Mouse (Mus musculus) liver, embryonic 15.5 days (tissue): ENCODE data around the gene Ahcyl1. TPM values are rescaled to one million over a fixed set of nuclear protein-coding genes. Genes with fewer than 3 reads are reported as not detected.

Experiments
- ATAC-seq: fragments of 200-750 bp; cut with Nextera tagmentation; 2 replicates; pipeline ENCODE4 v1.8.0; 2017; ENCODE audit warnings: moderate number of reproducible peaks, mild to moderate bottlenecking, moderate library complexity; ENCODE audit not compliant: insufficient read depth
- H3K27ac ChIP-seq: fragments of 300-500 bp; sonication (generic); replicated peaks from 2 replicates; pipeline ENCODE4 v1.5.1; 2015; ENCODE audit warnings: mild to moderate bottlenecking, inconsistent platforms
- H3K27me3 ChIP-seq: fragments of 300-500 bp; sonication (generic); 2 replicates; pipeline ENCODE4 v1.6.1; 2015; ENCODE audit warnings: mild to moderate bottlenecking, inconsistent platforms
- H3K36me3 ChIP-seq: fragments of 300-500 bp; sonication (generic); replicated peaks from 2 replicates; pipeline ENCODE4 v1.6.1; 2015; ENCODE audit warnings: moderate library complexity, mild to moderate bottlenecking, inconsistent platforms
- H3K4me1 ChIP-seq: fragments of 300-500 bp; sonication (generic); replicated peaks from 2 replicates; pipeline ENCODE4 v1.6.1; 2015; ENCODE audit warnings: inconsistent platforms
- H3K4me2 ChIP-seq: fragments of 300-500 bp; sonication (generic); 2 replicates; pipeline ENCODE4 v1.6.1; 2015; ENCODE audit warnings: moderate library complexity, mild to moderate bottlenecking, inconsistent platforms
- H3K4me3 ChIP-seq: fragments of 300-500 bp; sonication (generic); replicated peaks from 2 replicates; pipeline ENCODE4 v1.5.1; 2015; ENCODE audit warnings: mild to moderate bottlenecking, inconsistent platforms
- H3K9ac ChIP-seq: fragments of 300-500 bp; sonication (generic); 2 replicates; pipeline ENCODE4 v1.6.1; 2015; ENCODE audit warnings: moderate library complexity, mild to moderate bottlenecking, inconsistent platforms
- H3K9me3 ChIP-seq: fragments of 300-500 bp; sonication (generic); replicated peaks from 2 replicates; pipeline ENCODE4 v1.6.1; 2016; ENCODE audit warnings: inconsistent platforms
- WGBS: fragments of 180-500 bp; shearing (Covaris S2); methylation state at CpG from one replicate; pipeline ENCODE4 v1.1.7; 2015; ENCODE audit warnings: mixed read lengths; ENCODE audit not compliant: insufficient replicate concordance; 5-methylcytosine and 5-hydroxymethylcytosine counted together
- polyA plus RNA-seq: library from polyadenylated mRNA; unstranded; fragments of >200 nt; fragmentation: Nextera tagmentation; extraction: Ambion mirVana; gene quantifications from 2 replicates; pipeline ENCODE4 v1.2.1, GENCODE M21; 2015

The Ahcyl1 gene
- polyA plus RNA-seq, 1 experiment from 2014 or later = 26.4 TPM

DNA sequence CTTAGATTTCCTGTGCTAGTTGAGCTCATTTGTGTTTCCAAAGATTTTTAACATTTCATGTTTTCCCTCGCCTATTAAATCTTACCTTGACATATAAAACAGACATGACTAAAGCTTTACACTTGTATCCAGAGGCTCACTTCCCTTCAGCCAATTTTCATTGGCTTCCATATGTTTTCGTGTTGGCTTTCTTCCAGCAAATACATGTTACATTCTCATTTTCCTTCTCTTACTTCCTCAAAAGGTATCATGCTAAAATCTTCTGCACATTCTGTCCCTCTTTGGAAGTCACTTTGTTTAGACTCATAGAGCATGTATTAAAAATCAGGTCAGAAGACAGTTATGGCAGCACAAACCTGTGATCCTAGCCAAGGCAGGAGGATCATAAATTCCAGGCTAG is 10.7 kb downstream of the Ahcyl1 start:
- no peak for ATAC-seq
- H3K27me3 ChIP-seq = no peaks in the 10 kb centered on the region
- H3K4me1 ChIP-seq = peaks cover 38% of the 10 kb centered on the region
- no peak overlapping the region for H3K27ac ChIP-seq
- H3K9me3 ChIP-seq = no peaks in the 10 kb centered on the region
- no peak overlapping the region for H3K4me2 ChIP-seq
- H3K36me3 ChIP-seq = no peaks in the 10 kb centered on the region
- 69% methylated on average over 2 of the region's 2 CpGs for WGBS
- H3K4me3 ChIP-seq = no peak overlapping the region
- H3K9ac ChIP-seq = no peak overlapping the region

DNA sequence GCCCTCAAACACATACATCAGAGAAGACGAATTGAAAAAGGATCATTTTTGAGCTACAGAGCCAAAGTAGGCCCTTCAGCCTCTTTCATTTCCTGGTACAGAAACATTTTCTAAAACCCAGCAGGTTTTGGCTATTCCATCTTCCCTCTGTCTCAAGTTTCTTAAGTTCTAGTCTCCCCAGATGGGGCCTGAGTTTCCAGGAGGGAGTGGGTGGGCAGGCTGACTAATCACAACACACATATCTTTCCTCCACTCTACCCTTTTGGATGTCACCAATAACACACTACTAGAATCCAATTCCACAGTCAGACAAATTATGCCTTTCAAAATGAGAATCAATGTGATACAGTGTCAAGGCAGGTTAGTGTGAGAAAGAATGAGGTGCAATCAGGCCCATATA is 12.8 kb downstream of the Ahcyl1 start:
- ATAC-seq = no peak
- H3K36me3 ChIP-seq = no peaks in the 10 kb centered on the region
- no peak overlapping the region for H3K9ac ChIP-seq
- 57% methylated on average over 1 of the region's 1 CpGs for WGBS
- H3K9me3 ChIP-seq = no peaks in the 10 kb centered on the region
- H3K4me1 ChIP-seq = peaks cover 29% of the 10 kb centered on the region
- no peak overlapping the region for H3K4me2 ChIP-seq
- H3K27ac ChIP-seq = no peak overlapping the region
- H3K27me3 ChIP-seq = no peaks in the 10 kb centered on the region
- no peak overlapping the region for H3K4me3 ChIP-seq

DNA sequence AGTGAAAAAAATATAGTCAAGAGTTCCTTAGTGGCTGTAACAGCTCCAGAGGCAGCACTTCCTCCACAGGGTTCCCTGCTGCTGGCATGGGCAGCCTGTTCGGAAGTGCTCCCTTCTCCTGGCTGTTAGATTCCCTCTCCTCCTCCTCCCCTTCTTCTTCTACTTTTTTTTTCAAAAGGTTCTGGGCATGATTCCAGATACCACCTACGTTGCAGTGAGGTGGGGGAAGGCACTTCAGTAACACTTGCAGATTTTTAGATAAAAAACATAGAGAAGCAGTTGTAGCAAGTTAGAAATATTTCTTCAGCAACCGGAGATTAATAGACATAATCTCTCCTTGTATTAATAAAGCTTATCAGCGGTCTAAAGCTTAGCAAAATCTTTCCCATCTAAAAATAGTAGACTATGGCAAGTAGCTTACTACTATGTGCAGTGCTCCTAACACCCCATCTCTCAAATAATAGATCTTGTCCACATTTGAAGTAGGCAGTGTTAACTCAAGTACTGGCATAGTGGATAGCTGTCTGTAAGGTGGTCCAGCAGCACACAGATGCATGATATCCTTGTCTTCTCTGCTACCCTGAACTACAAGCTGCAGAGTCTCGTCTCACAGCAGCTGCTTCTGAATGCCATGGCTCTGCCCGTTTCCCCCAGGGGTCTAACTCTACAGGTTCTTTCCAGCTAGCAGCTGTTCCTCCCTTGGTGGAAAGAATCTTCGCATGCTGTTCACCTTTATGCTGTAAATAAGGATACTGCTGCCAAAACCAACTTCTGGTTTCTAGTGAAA is 15.4 kb downstream of the Ahcyl1 start:
- ATAC-seq = no peak
- Histone ChIP-seq H3K4me3 (no peak overlapping the region), H3K27me3 (no peaks in the 10 kb centered on the region), H3K27ac (no peak overlapping the region), H3K4me1 (peaks cover 19% of the 10 kb centered on the region), H3K9ac (no peak overlapping the region), H3K9me3 (no peaks in the 10 kb centered on the region), H3K4me2 (no peak overlapping the region), H3K36me3 (peaks cover 14% of the 10 kb centered on the region)
- 57% methylated on average over 7 of the region's 7 CpGs for WGBS

DNA sequence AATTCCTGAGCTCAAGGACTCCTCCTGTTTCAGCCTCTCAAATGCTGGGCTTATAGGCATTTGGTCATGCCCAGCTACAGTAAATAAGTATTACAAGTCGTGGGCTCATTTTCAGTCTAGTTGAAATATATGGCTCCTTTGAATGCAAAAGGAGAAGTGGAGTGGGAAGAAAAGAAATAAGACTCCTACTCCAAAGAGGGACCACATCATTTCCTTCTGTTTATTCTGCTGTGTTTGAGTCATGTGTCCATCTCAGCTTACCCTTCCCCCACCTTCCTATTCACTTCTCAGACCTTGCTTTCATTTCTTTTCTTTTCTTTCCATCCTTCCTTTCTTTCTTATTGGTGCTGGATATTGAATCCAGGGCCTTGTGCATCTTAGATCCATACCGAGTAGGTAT is 24.9 kb downstream of the Ahcyl1 start:
- Histone ChIP-seq H3K36me3 (peaks cover 83% of the 10 kb centered on the region), H3K4me3 (no peak overlapping the region), H3K9ac (no peak overlapping the region), H3K4me2 (no peak overlapping the region), H3K9me3 (no peaks in the 10 kb centered on the region), H3K4me1 (no peaks in the 10 kb centered on the region), H3K27me3 (no peaks in the 10 kb centered on the region), H3K27ac (no peak overlapping the region)
- 54% methylated on average over 2 of the region's 2 CpGs for WGBS
- no peak for ATAC-seq

DNA sequence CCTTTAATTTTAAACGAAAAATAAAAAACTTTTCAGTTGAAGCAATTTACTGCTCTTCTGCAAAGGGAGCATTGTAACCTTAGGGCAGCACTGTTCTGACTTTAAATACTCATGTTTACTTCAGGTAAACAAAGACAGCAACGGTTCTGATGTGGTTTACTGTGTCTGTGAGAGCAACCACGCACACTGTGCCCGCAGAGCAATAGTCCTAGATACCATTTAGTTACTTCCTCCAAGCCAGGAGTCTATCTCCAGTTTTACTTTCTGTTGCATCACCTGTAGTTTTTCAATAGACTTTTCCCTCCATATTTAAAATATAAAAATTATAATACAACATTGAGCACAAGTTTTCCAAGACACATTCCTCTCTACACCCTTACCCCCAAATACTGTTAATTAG is 25.9 kb downstream of the Ahcyl1 start:
- Histone ChIP-seq H3K36me3 (peaks cover 86% of the 10 kb centered on the region), H3K4me3 (no peak overlapping the region)
- 51% methylated on average over 4 of the region's 4 CpGs for WGBS

DNA sequence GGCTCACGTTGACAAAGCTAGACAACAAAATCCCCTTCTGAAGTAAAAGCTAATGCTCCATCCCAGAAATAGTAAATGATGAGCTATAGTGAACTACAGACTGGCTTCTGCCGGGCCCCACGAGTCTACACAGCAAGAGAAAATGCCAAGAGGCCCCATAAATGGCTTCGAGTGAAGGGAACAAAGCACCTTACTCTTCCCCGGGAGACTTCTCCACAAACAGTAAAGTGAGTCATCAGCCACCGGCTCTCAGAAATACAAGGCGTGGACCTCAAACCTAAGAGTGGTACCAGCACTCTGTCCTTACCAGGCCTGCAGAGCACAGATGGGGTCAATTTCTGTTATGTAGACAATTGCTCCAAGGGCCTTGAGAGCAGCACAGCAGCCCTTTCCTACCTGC is 27.6 kb downstream of the Ahcyl1 start:
- no peak for ATAC-seq
- WGBS = 79% methylated on average over 7 of the region's 7 CpGs
- Histone ChIP-seq H3K36me3 (peaks cover 85% of the 10 kb centered on the region), H3K27ac (no peak overlapping the region), H3K9ac (no peak overlapping the region), H3K4me2 (no peak overlapping the region), H3K4me1 (no peaks in the 10 kb centered on the region), H3K27me3 (no peaks in the 10 kb centered on the region), H3K9me3 (no peaks in the 10 kb centered on the region), H3K4me3 (no peak overlapping the region)

More for the DNA sequence above, 25.9 kb downstream of the Ahcyl1 start:
- H3K9ac ChIP-seq = no peak overlapping the region
- H3K9me3 ChIP-seq = no peaks in the 10 kb centered on the region
- H3K27me3 ChIP-seq = no peaks in the 10 kb centered on the region
- H3K4me2 ChIP-seq = no peak overlapping the region
- H3K4me1 ChIP-seq = no peaks in the 10 kb centered on the region
- no peak overlapping the region for H3K27ac ChIP-seq
- ATAC-seq = no peak

DNA sequence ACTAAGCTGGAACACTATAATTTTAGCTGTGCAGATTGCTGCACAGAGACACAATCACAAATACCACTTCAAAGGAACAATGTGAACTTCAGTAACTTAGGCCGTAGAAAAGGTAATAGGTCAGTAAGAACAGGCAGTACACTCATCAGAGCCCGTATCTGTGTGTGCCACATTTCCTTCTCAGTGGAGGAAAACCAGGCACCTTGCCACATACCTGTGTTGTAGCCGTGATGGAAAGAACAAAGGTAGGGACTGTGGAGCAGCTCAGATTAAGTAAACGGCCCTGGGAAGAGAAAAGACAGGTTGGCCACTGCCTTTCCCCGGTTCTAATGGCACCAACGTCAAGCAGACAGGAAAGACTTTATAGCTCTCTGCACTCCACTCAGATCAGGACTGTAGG is 28.9 kb downstream of the Ahcyl1 start:
- H3K9ac ChIP-seq = no peak overlapping the region
- no peak for ATAC-seq
- H3K4me3 ChIP-seq = no peak overlapping the region
- H3K36me3 ChIP-seq = peaks cover 87% of the 10 kb centered on the region
- no peak overlapping the region for H3K4me2 ChIP-seq
- H3K9me3 ChIP-seq = no peaks in the 10 kb centered on the region
- no peaks in the 10 kb centered on the region for H3K4me1 ChIP-seq
- H3K27ac ChIP-seq = no peak overlapping the region
- no peaks in the 10 kb centered on the region for H3K27me3 ChIP-seq
- WGBS = 72% methylated on average over 6 of the region's 6 CpGs

DNA sequence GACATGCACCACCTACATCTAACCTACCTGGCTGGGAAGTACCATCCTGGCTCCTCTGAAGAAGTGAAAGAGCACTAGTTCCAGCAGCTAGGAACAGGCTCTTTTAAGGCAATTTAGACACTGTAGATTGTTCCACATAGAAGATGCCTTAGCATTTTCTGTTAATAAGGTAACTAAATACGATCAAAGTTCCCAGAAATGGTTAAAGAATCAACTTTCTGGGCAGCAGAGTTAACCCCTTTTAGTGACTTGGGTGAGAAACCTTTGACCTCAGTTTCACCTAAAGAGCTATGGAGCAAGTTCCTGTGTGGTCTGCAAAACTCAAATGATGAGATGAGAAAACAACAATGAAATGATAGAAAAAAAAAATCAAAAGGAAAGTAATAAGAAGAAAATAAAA is 31.7 kb downstream of the Ahcyl1 start:
- Histone ChIP-seq H3K9me3 (no peaks in the 10 kb centered on the region), H3K4me3 (no peak overlapping the region), H3K27ac (no peak overlapping the region), H3K36me3 (peaks cover 85% of the 10 kb centered on the region), H3K4me2 (no peak overlapping the region), H3K9ac (no peak overlapping the region), H3K4me1 (no peaks in the 10 kb centered on the region), H3K27me3 (no peaks in the 10 kb centered on the region)
- no peak for ATAC-seq
- 70% methylated on average over 1 of the region's 1 CpGs for WGBS

DNA sequence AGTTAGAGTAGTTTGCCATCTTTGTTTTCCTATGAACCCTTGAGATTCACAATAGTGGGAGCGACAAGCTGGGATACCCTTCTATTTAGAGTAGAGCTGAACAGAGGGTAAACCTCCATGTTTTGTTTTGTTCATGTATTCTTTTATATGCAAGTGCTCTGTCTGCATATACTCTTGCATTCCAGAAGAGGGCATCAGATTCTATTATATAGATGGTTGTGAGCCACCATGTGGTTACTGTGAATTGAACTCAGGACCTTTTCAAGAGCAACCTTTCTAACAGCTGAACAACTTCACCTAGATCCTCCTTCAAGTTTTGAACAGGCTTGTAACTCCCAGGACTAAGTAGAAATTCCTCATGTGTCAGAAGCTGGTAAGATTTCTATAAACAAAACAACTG is 37.4 kb downstream of the Ahcyl1 start:
- Histone ChIP-seq H3K4me2 (no peak overlapping the region), H3K27me3 (no peaks in the 10 kb centered on the region), H3K9me3 (no peaks in the 10 kb centered on the region), H3K4me3 (no peak overlapping the region), H3K4me1 (no peaks in the 10 kb centered on the region), H3K36me3 (peaks cover 35% of the 10 kb centered on the region), H3K27ac (no peak overlapping the region), H3K9ac (no peak overlapping the region)
- 80% methylated on average over 1 of the region's 1 CpGs for WGBS
- ATAC-seq = no peak

DNA sequence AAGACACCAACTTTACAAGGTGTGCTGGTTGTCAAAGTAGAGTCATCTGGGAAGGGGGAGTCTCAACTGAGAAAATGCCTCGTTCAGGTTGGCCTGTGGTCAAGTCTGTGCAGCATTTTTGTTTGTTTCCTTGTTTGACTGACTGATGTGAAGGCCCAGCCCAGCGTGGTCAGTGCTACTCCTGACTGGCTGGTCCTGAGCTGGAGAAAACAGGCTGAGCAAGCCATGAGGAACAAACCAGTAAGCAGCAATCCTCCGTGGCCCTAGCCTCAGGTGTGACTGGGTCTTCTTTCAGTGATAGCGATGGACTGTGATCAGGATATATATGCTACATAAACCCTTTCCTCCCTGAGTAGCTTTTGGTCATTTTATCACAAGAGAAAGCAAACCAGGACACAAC is 39.5 kb downstream of the Ahcyl1 start:
- no peak overlapping the region for H3K9ac ChIP-seq
- 59% methylated on average over 4 of the region's 4 CpGs for WGBS
- no peaks in the 10 kb centered on the region for H3K27me3 ChIP-seq
- H3K9me3 ChIP-seq = no peaks in the 10 kb centered on the region
- no peak overlapping the region for H3K4me3 ChIP-seq
- no peak for ATAC-seq
- H3K36me3 ChIP-seq = peaks cover 24% of the 10 kb centered on the region
- no peak overlapping the region for H3K27ac ChIP-seq
- no peaks in the 10 kb centered on the region for H3K4me1 ChIP-seq
- no peak overlapping the region for H3K4me2 ChIP-seq

DNA sequence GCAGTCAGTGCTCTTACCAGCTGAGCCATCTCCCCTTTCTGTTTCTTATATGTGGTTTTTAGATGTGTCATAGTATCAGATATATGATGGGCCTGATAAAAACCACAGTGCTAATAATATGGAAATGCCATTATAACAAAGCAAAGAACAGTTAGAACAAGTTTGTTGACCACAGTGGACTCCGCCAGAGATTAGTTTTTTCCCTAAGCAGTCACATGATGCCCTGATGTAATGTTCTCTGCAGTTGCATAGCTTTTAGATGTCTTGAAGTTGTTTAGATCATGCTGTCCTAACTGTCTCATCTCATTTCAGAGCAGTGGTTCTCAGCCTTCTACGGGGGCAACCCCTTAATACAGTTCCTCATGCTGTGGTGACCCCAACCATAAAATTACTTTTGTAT is 40.2 kb downstream of the Ahcyl1 start:
- H3K4me3 ChIP-seq = no peak overlapping the region
- ATAC-seq = no peak
- no peaks in the 10 kb centered on the region for H3K27me3 ChIP-seq
- H3K27ac ChIP-seq = no peak overlapping the region
- H3K4me1 ChIP-seq = no peaks in the 10 kb centered on the region
- peaks cover 19% of the 10 kb centered on the region for H3K36me3 ChIP-seq
- H3K9ac ChIP-seq = no peak overlapping the region
- no peaks in the 10 kb centered on the region for H3K9me3 ChIP-seq
- no peak overlapping the region for H3K4me2 ChIP-seq
- WGBS = 73% methylated on average over 2 of the region's 2 CpGs

DNA sequence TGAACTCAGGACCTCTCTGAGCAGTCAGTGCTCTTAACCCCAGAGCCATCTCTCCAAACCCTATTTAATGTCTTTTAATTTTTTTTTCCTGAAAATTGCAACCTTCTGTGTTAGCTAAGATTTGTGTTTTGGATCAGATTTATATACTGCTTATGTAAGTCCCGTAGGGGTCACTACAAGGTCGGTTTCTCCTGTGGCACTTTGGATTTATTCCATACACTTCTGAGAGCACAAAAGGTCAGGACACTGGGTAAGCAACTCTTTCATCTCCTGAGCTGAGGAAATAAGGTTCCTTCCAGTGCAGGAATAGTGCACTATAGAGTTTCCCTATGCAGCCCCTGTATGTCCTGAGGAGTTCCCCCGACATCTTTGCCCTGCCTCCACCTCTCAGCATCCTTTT is 40.9 kb downstream of the Ahcyl1 start:
- H3K27ac ChIP-seq = no peak overlapping the region
- no peaks in the 10 kb centered on the region for H3K9me3 ChIP-seq
- H3K4me3 ChIP-seq = no peak overlapping the region
- H3K9ac ChIP-seq = no peak overlapping the region
- no peaks in the 10 kb centered on the region for H3K27me3 ChIP-seq
- H3K4me1 ChIP-seq = no peaks in the 10 kb centered on the region
- WGBS = 76% methylated on average over 3 of the region's 3 CpGs
- ATAC-seq = no peak
- no peak overlapping the region for H3K4me2 ChIP-seq
- peaks cover 13% of the 10 kb centered on the region; the same call in 1 of the 2 replicates for H3K36me3 ChIP-seq
